Mouse (Mus musculus) embryonic facial prominence, embryonic 13.5 days (tissue): Measurements from ENCODE around the gene Tnfrsf13b. TPM values are rescaled to one million over a fixed set of nuclear protein-coding genes. Genes with fewer than 3 reads are reported as not detected.
"Not testable (repeated sequence)": the region's sequence is repeated elsewhere in the genome, so short reads cannot be mapped to it uniquely, and the experiment has no call there.

Source experiments
- ATAC-seq: fragments of 200-750 bp; cut with Nextera tagmentation; 2 replicates; pipeline ENCODE4 v1.8.0; 2017; ENCODE audit warnings: low read depth; ENCODE audit not compliant: insufficient number of reproducible peaks, insufficient read depth, low FRiP score, low TSS enrichment
- H3K27ac ChIP-seq: fragments of 300-500 bp; sonication (generic); 2 replicates; pipeline ENCODE4 v1.5.1; 2015; ENCODE audit warnings: moderate library complexity, mild to moderate bottlenecking, inconsistent platforms
- H3K27me3 ChIP-seq: fragments of 300-500 bp; sonication (generic); 2 replicates; pipeline ENCODE4 v1.6.1; 2015; ENCODE audit warnings: mild to moderate bottlenecking, inconsistent platforms
- H3K36me3 ChIP-seq: fragments of 300-500 bp; sonication (generic); 2 replicates; pipeline ENCODE4 v1.6.1; 2015; ENCODE audit warnings: mild to moderate bottlenecking, inconsistent platforms
- H3K4me1 ChIP-seq: fragments of 300-500 bp; sonication (generic); 2 replicates; pipeline ENCODE4 v1.6.1; 2015; ENCODE audit warnings: inconsistent platforms
- H3K4me2 ChIP-seq: fragments of 300-500 bp; sonication (generic); 2 replicates; pipeline ENCODE4 v1.6.1; 2015; ENCODE audit warnings: moderate library complexity, mild to moderate bottlenecking, inconsistent platforms
- H3K4me3 ChIP-seq: fragments of 300-500 bp; sonication (generic); 2 replicates; pipeline ENCODE4 v1.5.1; 2015; ENCODE audit warnings: mild to moderate bottlenecking, inconsistent platforms
- H3K9ac ChIP-seq: fragments of 300-500 bp; sonication (generic); 2 replicates; pipeline ENCODE4 v1.6.1; 2015; ENCODE audit warnings: mild to moderate bottlenecking, inconsistent platforms
- H3K9me3 ChIP-seq: fragments of 300-500 bp; sonication (generic); 2 replicates; pipeline ENCODE4 v1.6.1; 2016; ENCODE audit warnings: inconsistent platforms
- WGBS: fragments of 180-500 bp; shearing (Covaris S2); methylation state at CpG from one replicate; pipeline ENCODE4 v1.1.7; 2015; ENCODE audit warnings: mixed read lengths; 5-methylcytosine and 5-hydroxymethylcytosine counted together
- polyA plus RNA-seq: library from polyadenylated mRNA; unstranded; fragments of >200 nt; fragmentation: Nextera tagmentation; extraction: Ambion mirVana; gene quantifications from 2 replicates; pipeline ENCODE4 v1.2.1, GENCODE M21; 2015

The Tnfrsf13b gene
- polyA plus RNA-seq, 1 experiment from 2014 or later = 2.1 TPM

DNA sequence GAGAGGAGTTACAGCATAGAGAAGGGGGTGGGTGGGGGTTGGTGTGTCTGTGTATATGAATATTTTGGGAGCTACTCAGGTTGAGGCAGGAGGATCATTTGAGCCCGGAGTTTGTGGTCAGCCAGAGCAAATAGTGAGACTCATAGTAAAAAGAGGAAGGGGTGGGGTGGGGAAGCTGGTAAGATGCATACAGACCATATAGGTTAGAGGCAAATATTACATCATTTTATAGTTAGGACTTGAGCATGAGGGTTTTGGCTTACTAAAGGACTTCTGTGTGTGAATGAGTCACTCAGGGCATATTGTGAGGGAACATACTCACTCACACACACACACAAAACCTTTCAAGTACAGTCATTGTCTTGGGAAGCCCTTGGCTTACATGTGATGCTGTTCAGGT lies 49.8 kb downstream of the Tnfrsf13b start:
- 89% methylated on average over 1 of the region's 1 CpGs for WGBS

GRCm38 (mm10) chr11:61180361-61180760 lies 53.8 kb downstream of the Tnfrsf13b start:
- Histone ChIP-seq H3K4me3 (no peak overlapping the region), H3K27me3 (no peaks in the 10 kb centered on the region), H3K36me3 (no peaks in the 10 kb centered on the region), H3K9me3 (no peaks in the 10 kb centered on the region), H3K9ac (no peak overlapping the region), H3K27ac (peak overlapping the region; percentile 66; the same call in 1 of the 2 replicates), H3K4me2 (no peak overlapping the region), H3K4me1 (peaks cover 11% of the 10 kb centered on the region)
- 36% methylated on average over 3 of the region's 3 CpGs for WGBS
- ATAC-seq = no peak

More for the DNA sequence above, 49.8 kb downstream of the Tnfrsf13b start:
- no peak for ATAC-seq
- Histone ChIP-seq H3K4me3 (no peak overlapping the region), H3K27ac (no peak overlapping the region), H3K36me3 (peaks cover 8% of the 10 kb centered on the region), H3K27me3 (no peaks in the 10 kb centered on the region), H3K4me2 (no peak overlapping the region), H3K9ac (no peak overlapping the region), H3K9me3 (no peaks in the 10 kb centered on the region), H3K4me1 (peaks cover 33% of the 10 kb centered on the region)

DNA sequence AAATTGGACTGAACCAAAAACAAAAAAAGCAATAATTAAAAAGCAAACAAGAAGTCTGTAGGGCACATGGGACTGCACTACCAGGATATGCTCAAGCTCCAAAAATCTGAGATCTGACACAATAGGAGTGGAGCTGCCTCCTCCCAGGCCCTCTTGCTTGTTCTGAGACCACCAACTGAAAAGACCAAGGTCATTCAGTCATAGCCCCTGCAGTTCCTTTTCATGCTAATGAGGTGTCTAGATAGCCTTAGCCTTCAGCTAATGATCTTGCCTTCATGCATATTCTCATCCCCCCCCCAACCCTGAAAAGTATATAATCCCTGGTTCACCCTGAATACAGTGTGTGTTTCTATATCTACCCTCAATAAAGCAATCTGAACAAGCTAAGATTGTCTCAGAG lies 55.1 kb downstream of the Tnfrsf13b start:
- Histone ChIP-seq H3K27ac (no peak overlapping the region), H3K27me3 (no peaks in the 10 kb centered on the region), H3K9me3 (no peaks in the 10 kb centered on the region), H3K9ac (no peak overlapping the region), H3K4me1 (peaks cover 11% of the 10 kb centered on the region), H3K4me3 (no peak overlapping the region), H3K4me2 (no peak overlapping the region), H3K36me3 (no peaks in the 10 kb centered on the region)
- no peak for ATAC-seq

DNA sequence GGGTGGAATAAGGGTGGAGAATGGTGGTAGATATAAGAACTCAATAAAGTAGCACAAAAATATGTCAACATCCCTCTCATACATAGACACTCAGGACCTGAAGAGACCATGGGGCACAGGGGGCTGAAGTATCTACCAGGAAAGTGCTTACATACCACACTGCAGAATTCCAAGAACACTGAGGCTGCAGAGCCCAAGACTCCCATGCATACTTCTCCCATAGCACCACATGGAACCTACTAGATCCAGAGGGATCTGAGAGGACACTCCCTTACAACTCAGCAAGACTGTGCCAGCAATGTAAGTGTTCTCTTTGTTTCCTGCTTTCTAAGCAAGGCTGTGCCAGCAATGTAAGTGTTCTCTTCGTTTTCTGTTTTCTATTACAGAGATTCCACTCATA lies 57.3 kb downstream of the Tnfrsf13b start:
- H3K36me3 ChIP-seq = no peaks in the 10 kb centered on the region
- H3K9ac ChIP-seq = no peak overlapping the region
- peak overlapping the region; percentile 49 for H3K27ac ChIP-seq
- no peak overlapping the region for H3K4me3 ChIP-seq
- WGBS = 62% methylated on average over 1 of the region's 1 CpGs
- H3K4me2 ChIP-seq = no peak overlapping the region
- ATAC-seq = no peak
- peaks cover 11% of the 10 kb centered on the region for H3K4me1 ChIP-seq
- no peaks in the 10 kb centered on the region; the same call in 1 of the 2 replicates for H3K27me3 ChIP-seq
- no peaks in the 10 kb centered on the region for H3K9me3 ChIP-seq

GRCm38 (mm10) chr11:61190776-61191175 lies 64.2 kb downstream of the Tnfrsf13b start:
- 75% methylated on average over 2 of the region's 2 CpGs for WGBS
- no peaks in the 10 kb centered on the region for H3K36me3 ChIP-seq
- no peak overlapping the region for H3K4me3 ChIP-seq
- H3K9me3 ChIP-seq = no peaks in the 10 kb centered on the region
- no peak overlapping the region for H3K9ac ChIP-seq
- H3K27ac ChIP-seq = no peak overlapping the region
- H3K4me2 ChIP-seq = no peak overlapping the region
- ATAC-seq = no peak
- peaks cover 12% of the 10 kb centered on the region; the same call in 1 of the 2 replicates for H3K27me3 ChIP-seq
- H3K4me1 ChIP-seq = no peaks in the 10 kb centered on the region

GRCm38 (mm10) chr11:61192123-61192522 lies 65.6 kb downstream of the Tnfrsf13b start:
- 88% methylated on average over 7 of the region's 10 CpGs for WGBS
- not testable (repeated sequence) for H3K4me2 ChIP-seq, H3K9me3 ChIP-seq, H3K27ac ChIP-seq, H3K9ac ChIP-seq, H3K36me3 ChIP-seq, ATAC-seq, H3K4me1 ChIP-seq, H3K4me3 ChIP-seq
- H3K27me3 ChIP-seq = peaks cover 12% of the 10 kb centered on the region; the same call in 1 of the 2 replicates

DNA sequence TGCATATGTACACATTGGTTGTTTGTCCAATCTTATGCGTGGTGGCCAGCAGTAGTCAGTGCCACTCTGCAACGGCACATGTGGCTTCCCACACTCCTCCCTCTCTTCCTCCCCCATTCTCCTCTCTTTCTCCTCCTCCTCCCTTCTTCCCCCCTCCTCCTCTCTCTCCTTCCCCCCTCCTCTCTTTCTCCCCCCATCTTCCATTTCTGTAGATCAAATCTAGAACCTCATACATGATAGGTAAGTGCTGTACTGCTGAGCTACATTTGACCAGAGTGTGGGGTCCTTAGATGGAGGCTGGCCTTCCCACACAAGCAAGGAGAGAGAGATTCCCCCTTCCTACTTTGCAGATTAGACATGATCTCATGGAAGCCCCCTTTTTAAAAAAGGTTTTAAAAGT lies 66.2 kb downstream of the Tnfrsf13b start:
- H3K9me3 ChIP-seq = no peaks in the 10 kb centered on the region

GRCm38 (mm10) chr11:61193392-61193791 lies 66.8 kb downstream of the Tnfrsf13b start:
- H3K27ac ChIP-seq = no peak overlapping the region
- no peak overlapping the region for H3K9ac ChIP-seq
- ATAC-seq = no peak
- H3K4me1 ChIP-seq = no peaks in the 10 kb centered on the region
- no peaks in the 10 kb centered on the region for H3K9me3 ChIP-seq
- 11% methylated on average over 9 of the region's 9 CpGs for WGBS
- peaks cover 12% of the 10 kb centered on the region; the same call in 1 of the 2 replicates for H3K27me3 ChIP-seq
- no peaks in the 10 kb centered on the region for H3K36me3 ChIP-seq
- H3K4me2 ChIP-seq = no peak overlapping the region
- no peak overlapping the region for H3K4me3 ChIP-seq

More for the DNA sequence above, 66.2 kb downstream of the Tnfrsf13b start:
- ATAC-seq = no peak
- Histone ChIP-seq H3K4me1 (no peaks in the 10 kb centered on the region), H3K27ac (no peak overlapping the region), H3K27me3 (peaks cover 12% of the 10 kb centered on the region; the same call in 1 of the 2 replicates), H3K9ac (no peak overlapping the region), H3K4me3 (no peak overlapping the region), H3K36me3 (no peaks in the 10 kb centered on the region), H3K4me2 (no peak overlapping the region)
- WGBS = 91% methylated on average over 2 of the region's 2 CpGs

- no peak for ATAC-seq
- H3K27ac ChIP-seq = no peak overlapping the region
- 81% methylated on average over 14 of the region's 14 CpGs for WGBS
- H3K4me3 ChIP-seq = no peak overlapping the region
- no peaks in the 10 kb centered on the region for H3K9me3 ChIP-seq
- H3K36me3 ChIP-seq = no peaks in the 10 kb centered on the region
- peaks cover 12% of the 10 kb centered on the region; the same call in 1 of the 2 replicates for H3K27me3 ChIP-seq
- H3K9ac ChIP-seq = no peak overlapping the region
- H3K4me1 ChIP-seq = peaks cover 8% of the 10 kb centered on the region; the same call in 1 of the 2 replicates
- H3K4me2 ChIP-seq = no peak overlapping the region
Measured at GRCm38 (mm10) chr11:61196616-61197353, 70.2 kb downstream of the Tnfrsf13b start.

DNA sequence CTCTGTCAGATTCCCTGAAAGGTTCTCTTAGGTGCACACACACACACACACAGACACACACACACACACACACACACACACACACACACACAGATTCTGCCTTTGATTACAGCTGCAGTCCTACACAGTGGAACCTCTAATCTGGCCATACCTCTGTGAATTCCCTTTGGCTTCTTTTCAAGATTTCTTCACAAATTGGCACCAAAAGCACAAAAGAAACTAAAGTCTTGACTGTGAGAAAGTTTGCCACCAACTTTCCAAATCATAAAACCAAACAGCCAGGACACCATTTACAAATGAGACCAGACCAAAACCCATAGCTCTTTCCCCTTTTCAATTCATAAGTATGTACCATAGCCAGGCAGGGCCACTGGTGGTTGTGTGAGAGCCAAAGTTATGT lies 71.4 kb downstream of the Tnfrsf13b start:
- Histone ChIP-seq H3K4me2 (no peak overlapping the region), H3K9ac (no peak overlapping the region), H3K4me1 (peaks cover 8% of the 10 kb centered on the region; the same call in 1 of the 2 replicates), H3K4me3 (no peak overlapping the region), H3K36me3 (no peaks in the 10 kb centered on the region), H3K27ac (no peak overlapping the region), H3K27me3 (peaks cover 12% of the 10 kb centered on the region; the same call in 1 of the 2 replicates), H3K9me3 (no peaks in the 10 kb centered on the region)
- no peak for ATAC-seq
